In the genomic region with DNA sequence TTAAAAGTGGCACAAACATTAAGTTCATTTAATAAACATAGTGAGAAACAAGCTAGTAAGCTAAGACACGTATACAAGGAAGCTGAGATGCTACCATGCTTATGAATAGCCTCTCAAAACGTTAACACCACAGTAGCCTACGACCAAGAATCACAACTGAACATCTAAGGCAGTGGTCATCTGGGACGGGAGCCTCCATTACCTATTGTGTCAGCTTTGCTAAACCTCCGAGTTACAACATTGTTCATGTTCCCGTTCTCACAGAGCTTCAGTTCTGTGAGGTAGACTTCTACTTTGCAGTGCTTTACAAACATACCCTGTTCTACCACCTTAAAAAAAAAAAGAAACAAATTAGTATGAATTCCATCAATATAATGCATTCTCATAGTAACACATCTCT, we compare ENCODE assay signal across 34 mouse cellular contexts.
"Had no signal": no experiment of that assay in that cellular context is flagged by ENCODE, and none has a peak within 500 bp of the region (broad histone marks: within the 10 kb centered on the region; RNA-seq: fewer than 3 reads in every experiment).

No protein-coding gene starts in this region.

- H3K27ac ChIP-seq: heart, embryonic 13.5 days; heart, embryonic 15.5 days; hindbrain, embryonic 10.5 days; hindbrain, embryonic 12.5 days; hindbrain, embryonic 13.5 days; hindbrain, embryonic 14.5 days; hindbrain, embryonic 15.5 days; hindbrain, postnatal 0 days; intestine, embryonic 15.5 days; kidney, embryonic 15.5 days; kidney, postnatal 0 days; layer of hippocampus, adult 2 months; left cerebral cortex, adult 2 months had no signal

- DNase-seq: heart, postnatal 10 days; heart, postnatal 14 days; heart, postnatal 36 days; heart, postnatal 4 days; kidney, adult 11 months; kidney, adult 18-20 months; kidney, adult 2 months; kidney, adult 8-10 months; kidney, adult 9 months; kidney, postnatal 10 days; kidney, postnatal 14 days; kidney, postnatal 25 days; kidney, postnatal 36 days; kidney, postnatal 4 days; layer of hippocampus, adult 9-11 months; layer of hippocampus, postnatal 36 days had no signal

- ATAC-seq: hindbrain, embryonic 16.5 days; hindbrain, postnatal 0 days; inflammation-experienced regulatory T-cells, adult 6 months; intestine, embryonic 15.5 days; intestine, embryonic 16.5 days; intestine, postnatal 0 days had no signal

- H3K4me3 ChIP-seq: heart, embryonic 12.5 days; heart, embryonic 13.5 days; heart, embryonic 15.5 days; hindbrain, embryonic 10.5 days; hindbrain, embryonic 12.5 days; hindbrain, embryonic 13.5 days; hindbrain, embryonic 15.5 days; intestine, embryonic 15.5 days; kidney, embryonic 15.5 days; layer of hippocampus, adult 2 months; left cerebral cortex, adult 2 months had no signal
